Comparison of ENCODE assay signal across 8 mouse cellular contexts in genomic region chr5:125111137-125111536, GRCm38 (mm10).
DNase-seq lines count a peak whose midpoint lies in the region; ATAC-seq and TF ChIP-seq lines count a peak whose summit lies in the region.

No protein-coding gene starts in this region.

- TF ChIP-seq CTCF in brain, embryonic 14.5 days (IDR thresholded peaks at IDR 0.05; ENCODE audit: borderline replicate concordance, extremely low read depth, insufficient read depth, insufficient read length) = no peak

- ATAC-seq in intestine, embryonic 16.5 days = peak; percentile 69
- ATAC-seq in midbrain, embryonic 11.5 days (ENCODE audit: low FRiP score) = peak; percentile 47; the same call in 1 of the 2 replicates
- no peak for ATAC-seq in megakaryocyte, adult 5-6 weeks (ENCODE audit: poor library complexity, severe bottlenecking)
- no peak for ATAC-seq in erythroblast, adult 5-6 weeks (replicated peaks; ENCODE audit: low FRiP score, poor library complexity, severe bottlenecking)

- 37% methylated on average over 6 of the region's 6 CpGs for WGBS in intestine, embryonic 16.5 days
- 63% methylated on average over 6 of the region's 6 CpGs for WGBS in midbrain, embryonic 11.5 days

- DNase-seq in left cerebral cortex, postnatal 10 days (ENCODE audit: extremely low spot score in 1 of 2, low spot score in 2 of 2) = peak; percentile 44 to 82
- DNase-seq in left cerebral cortex, adult 11 months (ENCODE audit: low spot score) = no peak
- DNase-seq in brain, embryonic 14.5 days (ENCODE audit: low read depth) = peak; percentile 72
- peak; percentile 55 to 76 for DNase-seq in gastrocnemius, postnatal 36 days
- DNase-seq in midbrain, embryonic 11.5 days (ENCODE audit: low spot score, missing footprints) = no peak

- H3K4me1 ChIP-seq in intestine, embryonic 16.5 days (ENCODE audit: control insufficient read depth, insufficient read depth, low read length) = peaks cover 28% of the 10 kb centered on the region
- H3K4me1 ChIP-seq in midbrain, embryonic 11.5 days (ENCODE audit: control insufficient read depth, insufficient read depth, low read length) = peaks cover 6% of the 10 kb centered on the region

- H3K9me3 ChIP-seq in intestine, embryonic 16.5 days (ENCODE audit: control insufficient read depth, low read length) = no peaks in the 10 kb centered on the region
- H3K9me3 ChIP-seq in midbrain, embryonic 11.5 days (ENCODE audit: control insufficient read depth, low read length) = no peaks in the 10 kb centered on the region; the same call in 1 of the 2 replicates

- no peak overlapping the region for H3K9ac ChIP-seq in intestine, embryonic 16.5 days (ENCODE audit: low read depth, low read length)
- no peak overlapping the region for H3K9ac ChIP-seq in midbrain, embryonic 11.5 days (ENCODE audit: low read length)

- peaks cover 32% of the 10 kb centered on the region for H3K36me3 ChIP-seq in intestine, embryonic 16.5 days (ENCODE audit: control insufficient read depth, insufficient read depth, low read length)
- H3K36me3 ChIP-seq in midbrain, embryonic 11.5 days (ENCODE audit: control insufficient read depth, insufficient read depth, low read length) = peaks cover 26% of the 10 kb centered on the region

- intact Hi-C loops in left cerebral cortex, postnatal 10 days (cut with DNase I) = no loop called here
- intact Hi-C loops in gastrocnemius, postnatal 36 days (cut with DNase I) = no loop called here

- H3K27me3 ChIP-seq in intestine, embryonic 16.5 days (replicated peaks; ENCODE audit: control insufficient read depth, insufficient read depth, low read length) = no peaks in the 10 kb centered on the region
- H3K27me3 ChIP-seq in midbrain, embryonic 11.5 days (ENCODE audit: control insufficient read depth, insufficient read depth, low read length) = no peaks in the 10 kb centered on the region

- TF ChIP-seq POLR2A in brain, embryonic 14.5 days (IDR thresholded peaks at IDR 0.05; ENCODE audit: borderline replicate concordance, extremely low read depth, insufficient read depth, insufficient read length, poor library complexity, severe bottlenecking) = no peak

- no peak overlapping the region for H3K27ac ChIP-seq in intestine, embryonic 16.5 days (ENCODE audit: low read length)
- H3K27ac ChIP-seq in midbrain, embryonic 11.5 days (ENCODE audit: low read depth, low read length) = no peak overlapping the region

- H3K4me2 ChIP-seq in intestine, embryonic 16.5 days (ENCODE audit: low read depth, low read length) = no peak overlapping the region
- no peak overlapping the region for H3K4me2 ChIP-seq in midbrain, embryonic 11.5 days

- H3K4me3 ChIP-seq in intestine, embryonic 16.5 days (ENCODE audit: low read length) = no peak overlapping the region
- H3K4me3 ChIP-seq in midbrain, embryonic 11.5 days (ENCODE audit: low read depth, low read length) = no peak overlapping the region

Comparison
In these comparisons a context has a peak if more than half of its experiments do, and no peak if none do; other contexts are left out.
1. DNase-seq: peak in left cerebral cortex, postnatal 10 days (2 of 2), brain, embryonic 14.5 days (single experiment) and gastrocnemius, postnatal 36 days (2 of 2); none in left cerebral cortex, adult 11 months (single experiment) and midbrain, embryonic 11.5 days (single experiment).
2. ATAC-seq: peak in intestine, embryonic 16.5 days (single experiment) and midbrain, embryonic 11.5 days (single experiment); none in megakaryocyte, adult 5-6 weeks (single experiment) and erythroblast, adult 5-6 weeks (single experiment).